Mouse (Mus musculus) inflammation-experienced regulatory T-cells, adult 6 months (primary cell): ENCODE results near the gene Slc26a11. TPM values are rescaled to one million over a fixed set of nuclear protein-coding genes. Genes with fewer than 3 reads are reported as not detected.

Source experiments
- ATAC-seq: one replicate; pipeline ENCODE4 v1.8.0; 2017
- polyA plus RNA-seq, 3 experiments: library from polyadenylated mRNA; unstranded; fragments of 100-300 nt; shearing (Covaris generic); gene quantifications; one replicate each; pipeline ENCODE4 v1.2.1; 2017

The Slc26a11 gene
- 10 to 100 TPM; 13.3 to 31.3 (median 23.4) TPM for polyA plus RNA-seq

GRCm38 (mm10) chr11:119355443-119356385 is at the start of gene Slc26a11, which contains the start of gene Sgsh:
TSS of gene Slc26a11 (plus strand) at chr11:119355557.
TSS of gene Sgsh (minus strand) at chr11:119355536.
- ATAC-seq, result peak; percentile 55

- no peak for ATAC-seq
Measured at GRCm38 (mm10) chr11:119306762-119307657, 48.3 kb upstream of the Slc26a11 start.

- no peak for ATAC-seq
Measured at GRCm38 (mm10) chr11:119307658-119307867, 47.8 kb upstream of the Slc26a11 start, which contains the start of gene Card14. TSS of gene Card14 (plus strand) at chr11:119307768.

GRCm38 (mm10) chr11:119307916-119308315 is 47.4 kb upstream of the Slc26a11 start:
- ATAC-seq, result no peak

- no peak for ATAC-seq
Measured at GRCm38 (mm10) chr11:119310621-119311020, 44.7 kb upstream of the Slc26a11 start.

GRCm38 (mm10) chr11:119314252-119314936 is 41.0 kb upstream of the Slc26a11 start:
- ATAC-seq, result no peak

GRCm38 (mm10) chr11:119316720-119317119 is 38.6 kb upstream of the Slc26a11 start:
- no peak for ATAC-seq

GRCm38 (mm10) chr11:119322521-119322920 is 32.8 kb upstream of the Slc26a11 start:
- no peak for ATAC-seq

GRCm38 (mm10) chr11:119325068-119325467 is 30.3 kb upstream of the Slc26a11 start:
- no peak for ATAC-seq

- ATAC-seq, result no peak
Measured at GRCm38 (mm10) chr11:119330592-119330991, 24.8 kb upstream of the Slc26a11 start.

- no peak for ATAC-seq
Measured at GRCm38 (mm10) chr11:119331970-119332369, 23.4 kb upstream of the Slc26a11 start.

- ATAC-seq, result no peak
Measured at GRCm38 (mm10) chr11:119338271-119339059, 16.9 kb upstream of the Slc26a11 start.

GRCm38 (mm10) chr11:119339179-119339578 is 16.2 kb upstream of the Slc26a11 start:
- ATAC-seq, result no peak

- peak; percentile 69 for ATAC-seq
Measured at GRCm38 (mm10) chr11:119339637-119340036, 15.7 kb upstream of the Slc26a11 start.

- ATAC-seq, result no peak
Measured at GRCm38 (mm10) chr11:119344178-119344577, 11.2 kb upstream of the Slc26a11 start.

- ATAC-seq, result no peak
Measured at GRCm38 (mm10) chr11:119344865-119345264, 10.5 kb upstream of the Slc26a11 start.

GRCm38 (mm10) chr11:119347125-119347524 is 8.2 kb upstream of the Slc26a11 start:
- no peak for ATAC-seq

- peak; percentile 31 for ATAC-seq
Measured at GRCm38 (mm10) chr11:119352113-119352512, 3.2 kb upstream of the Slc26a11 start.

- no peak for ATAC-seq
Measured at GRCm38 (mm10) chr11:119353946-119354345, 1.4 kb upstream of the Slc26a11 start.

- ATAC-seq, result peak; percentile 78
Measured at GRCm38 (mm10) chr11:119354798-119355442, 437 bp upstream of the Slc26a11 start.

GRCm38 (mm10) chr11:119359089-119359488 is 3.7 kb downstream of the Slc26a11 start:
- no peak for ATAC-seq
